Mouse (Mus musculus) lung, postnatal 36 days (tissue): Measurements from ENCODE around the gene Wdfy4.

Experiments used
- DNase-seq: peaks from one replicate; pipeline ENCODE4 v3.0.0; 2022; ENCODE audit warnings: mixed read lengths

Wdfy4 gene

GRCm38 (mm10) chr14:33185068-33185800 is at the start of gene Wdfy4:
Gene Wdfy4, minus strand, starts transcription at chr14:33185508.
- DNase-seq: peak; percentile 71

- peak; percentile 26 for DNase-seq
Observed at GRCm38 (mm10) chr14:33232048-33232447, 46.7 kb upstream of the Wdfy4 start.

GRCm38 (mm10) chr14:33231311-33231710 is 46.0 kb upstream of the Wdfy4 start:
- no peak for DNase-seq

- DNase-seq: no peak
Observed at GRCm38 (mm10) chr14:33230672-33231071, 45.4 kb upstream of the Wdfy4 start.

GRCm38 (mm10) chr14:33225235-33225634 is 39.9 kb upstream of the Wdfy4 start:
- no peak for DNase-seq

- DNase-seq: no peak
Observed at GRCm38 (mm10) chr14:33216343-33217208, 31.3 kb upstream of the Wdfy4 start.

- no peak for DNase-seq
Observed at GRCm38 (mm10) chr14:33215163-33215562, 29.9 kb upstream of the Wdfy4 start.

GRCm38 (mm10) chr14:33214767-33215128 is 29.4 kb upstream of the Wdfy4 start:
- DNase-seq: no peak

GRCm38 (mm10) chr14:33213823-33214766 is 28.8 kb upstream of the Wdfy4 start, which contains the start of gene Arhgap22:
Gene Arhgap22, plus strand, starts transcription at chr14:33214026.
- DNase-seq: peak; percentile 87

- DNase-seq: no peak
Observed at GRCm38 (mm10) chr14:33212958-33213309, 27.6 kb upstream of the Wdfy4 start.

- no peak for DNase-seq
Observed at GRCm38 (mm10) chr14:33212271-33212957, 27.1 kb upstream of the Wdfy4 start.

GRCm38 (mm10) chr14:33210806-33211205 is 25.5 kb upstream of the Wdfy4 start:
- no peak for DNase-seq

GRCm38 (mm10) chr14:33208331-33208730 is 23.0 kb upstream of the Wdfy4 start:
- DNase-seq: no peak

GRCm38 (mm10) chr14:33207011-33207410 is 21.7 kb upstream of the Wdfy4 start:
- no peak for DNase-seq

GRCm38 (mm10) chr14:33205280-33205965 is 20.1 kb upstream of the Wdfy4 start:
- DNase-seq: no peak

GRCm38 (mm10) chr14:33203777-33204176 is 18.5 kb upstream of the Wdfy4 start:
- DNase-seq: peak; percentile 39

- no peak for DNase-seq
Observed at GRCm38 (mm10) chr14:33202885-33203284, 17.6 kb upstream of the Wdfy4 start.

- DNase-seq: no peak
Observed at GRCm38 (mm10) chr14:33202161-33202560, 16.9 kb upstream of the Wdfy4 start.

- DNase-seq: peak; percentile 48
Observed at GRCm38 (mm10) chr14:33194241-33194640, 8.9 kb upstream of the Wdfy4 start.

GRCm38 (mm10) chr14:33193762-33194161 is 8.5 kb upstream of the Wdfy4 start:
- DNase-seq: no peak

GRCm38 (mm10) chr14:33190646-33191045 is 5.3 kb upstream of the Wdfy4 start:
- DNase-seq: peak; percentile 29
